Mouse (Mus musculus): ENCODE measurements around the gene Ncaph2. TPM values are rescaled to one million over a fixed set of nuclear protein-coding genes. Genes with fewer than 3 reads are reported as not detected.
A peak's percentile ranks its signal among the peaks of the same experiment; 100 is the strongest.

Ncaph2 gene
- polyA plus RNA-seq, 1 experiment from 2014 or later, result 165 TPM

DNA sequence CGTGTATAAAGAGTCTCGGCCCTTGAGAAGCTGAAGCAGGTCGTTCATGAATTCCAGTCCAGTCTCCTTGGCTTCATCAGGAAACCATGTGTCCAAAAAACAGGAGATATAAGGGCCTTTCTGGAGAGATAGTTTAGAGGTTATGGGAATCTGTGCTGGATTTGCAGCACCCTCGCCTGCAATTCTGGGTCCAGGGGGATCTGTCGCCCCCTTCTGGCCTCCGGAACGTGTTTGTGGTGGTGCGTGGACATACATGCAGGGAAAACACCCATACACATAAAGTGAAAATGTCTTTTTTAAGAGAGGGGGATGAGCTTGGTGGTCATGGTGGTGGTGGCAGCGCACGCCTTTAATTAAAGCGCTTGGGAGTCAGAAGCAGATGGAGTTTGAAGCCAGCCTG is 39.4 kb upstream of the Ncaph2 start:
- Histone ChIP-seq H3K27me3 (ENCODE audit: insufficient read depth, low read length) (no peaks in the 10 kb centered on the region), H3K27ac (ENCODE audit: low read length) (no peak overlapping the region), H3K4me3 (ENCODE audit: low read length) (no peak overlapping the region), H3K9ac (replicated peaks; ENCODE audit: low read length) (no peak overlapping the region), H3K4me2 (replicated peaks; ENCODE audit: low read depth, low read length) (peak overlapping the region; percentile 60; the same call in 1 of the 2 replicates), H3K4me1 (ENCODE audit: insufficient read depth, low read length) (peaks cover 18% of the 10 kb centered on the region), H3K9me3 (ENCODE audit: low read length) (no peaks in the 10 kb centered on the region), H3K36me3 (ENCODE audit: insufficient read depth, low read length) (no peaks in the 10 kb centered on the region)
- no peak for ATAC-seq (ENCODE audit: low FRiP score, low TSS enrichment)
- 74% methylated on average over 11 of the region's 11 CpGs for WGBS

- peaks cover 5% of the 10 kb centered on the region; the same call in 1 of the 2 replicates for H3K4me1 ChIP-seq (ENCODE audit: insufficient read depth, low read length)
- 83% methylated on average over 8 of the region's 8 CpGs for WGBS
- ATAC-seq (ENCODE audit: low FRiP score, low TSS enrichment), result no peak
Observed at GRCm38 (mm10) chr15:89321264-89321663, 34.3 kb upstream of the Ncaph2 start.

DNA sequence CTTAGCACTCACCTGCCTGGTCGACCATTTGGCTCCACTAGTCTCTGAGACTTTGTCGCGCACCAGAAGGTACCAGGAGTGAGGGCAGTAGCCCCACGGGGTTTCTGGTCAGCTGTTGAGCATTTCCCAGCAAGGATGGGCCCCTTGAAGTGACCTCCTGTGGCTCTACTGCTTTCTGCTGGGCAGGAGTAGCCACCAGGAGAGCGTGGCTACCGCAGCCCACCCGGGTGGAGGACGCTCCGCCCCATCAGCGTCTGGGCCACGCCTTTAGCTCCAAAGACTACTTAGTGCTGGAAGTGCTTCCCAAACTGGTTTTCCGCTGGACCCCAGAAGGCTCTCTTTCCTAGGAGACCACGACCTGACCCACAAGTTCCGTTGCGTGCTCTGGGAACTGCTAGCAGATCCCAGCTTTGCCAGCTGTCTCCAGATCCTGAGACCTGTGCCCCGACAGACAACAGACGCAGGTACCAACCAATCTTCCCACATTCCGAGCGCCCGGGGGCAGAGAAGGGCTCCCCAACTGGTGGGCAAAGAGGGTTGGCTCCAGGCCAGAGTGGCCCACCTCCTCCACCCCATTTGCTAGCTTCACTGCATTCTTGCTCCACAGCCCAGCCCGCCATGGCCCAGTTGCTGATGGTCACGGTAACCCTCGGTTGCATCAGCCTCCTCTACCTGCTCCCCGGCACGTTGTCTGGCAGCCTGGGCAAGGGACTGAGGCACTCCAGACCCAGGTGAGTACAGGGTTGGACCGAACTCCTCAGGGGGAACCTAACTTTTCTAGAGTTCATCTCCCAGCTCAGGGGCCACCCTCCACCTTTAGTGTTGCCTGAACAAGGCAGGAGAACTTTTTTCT is 32.6 kb upstream of the Ncaph2 start, which contains the start of gene Adm2:
Gene Adm2, plus strand, starts transcription at position 51 of the 853 bp plus-strand sequence.
- 4% methylated on average over 24 of the region's 26 CpGs for WGBS
- Histone ChIP-seq H3K4me3 (ENCODE audit: low read length) (peak within 1 kb of the TSS; percentile 38), H3K4me2 (replicated peaks; ENCODE audit: low read depth, low read length) (peak within 1 kb of the TSS; percentile 57), H3K27ac (ENCODE audit: low read length) (no peak within 1 kb of the TSS), H3K36me3 (ENCODE audit: insufficient read depth, low read length) (no peaks in the 10 kb centered on the region), H3K4me1 (ENCODE audit: insufficient read depth, low read length) (peaks cover 5% of the 10 kb centered on the region; the same call in 1 of the 2 replicates), H3K9ac (replicated peaks; ENCODE audit: low read length) (peak within 1 kb of the TSS; percentile 43), H3K9me3 (ENCODE audit: low read length) (no peaks in the 10 kb centered on the region), H3K27me3 (ENCODE audit: insufficient read depth, low read length) (peaks cover 9% of the 10 kb centered on the region)
- peak; percentile 67 for ATAC-seq (ENCODE audit: low FRiP score, low TSS enrichment)

More at GRCm38 (mm10) chr15:89321264-89321663, 34.3 kb upstream of the Ncaph2 start:
- Histone ChIP-seq H3K27me3 (ENCODE audit: insufficient read depth, low read length) (peaks cover 9% of the 10 kb centered on the region), H3K9ac (replicated peaks; ENCODE audit: low read length) (no peak overlapping the region), H3K9me3 (ENCODE audit: low read length) (no peaks in the 10 kb centered on the region), H3K36me3 (ENCODE audit: insufficient read depth, low read length) (no peaks in the 10 kb centered on the region), H3K4me3 (ENCODE audit: low read length) (no peak overlapping the region), H3K27ac (ENCODE audit: low read length) (no peak overlapping the region), H3K4me2 (replicated peaks; ENCODE audit: low read depth, low read length) (no peak overlapping the region)

- ATAC-seq (ENCODE audit: low FRiP score, low TSS enrichment), result no peak
- Histone ChIP-seq H3K9me3 (ENCODE audit: low read length) (no peaks in the 10 kb centered on the region), H3K36me3 (ENCODE audit: insufficient read depth, low read length) (no peaks in the 10 kb centered on the region), H3K4me3 (ENCODE audit: low read length) (0 out of 2 replicates have a peak overlapping the region, but pooled peaks have one; percentile 38), H3K27ac (ENCODE audit: low read length) (no peak overlapping the region), H3K27me3 (ENCODE audit: insufficient read depth, low read length) (peaks cover 9% of the 10 kb centered on the region), H3K4me2 (replicated peaks; ENCODE audit: low read depth, low read length) (peak overlapping the region; percentile 57; the same call in 1 of the 2 replicates), H3K4me1 (ENCODE audit: insufficient read depth, low read length) (peaks cover 5% of the 10 kb centered on the region; the same call in 1 of the 2 replicates), H3K9ac (replicated peaks; ENCODE audit: low read length) (no peak overlapping the region)
- WGBS, result 81% methylated on average over 4 of the region's 4 CpGs
Observed at GRCm38 (mm10) chr15:89323656-89324055, 31.9 kb upstream of the Ncaph2 start.

DNA sequence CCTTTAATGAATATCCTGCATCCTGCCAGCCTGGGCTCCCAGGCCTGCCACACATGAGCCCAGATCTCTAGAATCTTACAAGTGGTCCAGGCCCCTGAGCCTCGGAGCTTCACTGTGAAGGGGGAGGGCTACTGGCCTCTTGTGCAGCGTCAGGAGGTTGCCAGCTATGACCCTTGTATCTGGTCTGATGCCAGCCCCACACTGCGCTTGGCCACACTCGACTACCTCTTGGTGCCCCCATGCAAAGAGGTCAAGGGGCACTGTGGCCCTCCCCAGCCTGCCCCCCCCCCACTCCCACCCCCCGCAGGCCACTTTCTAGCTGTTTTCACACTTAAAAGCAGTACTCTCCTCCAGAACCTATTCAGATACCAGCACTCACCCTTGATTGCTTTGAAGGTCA is 29.1 kb upstream of the Ncaph2 start:
- peaks cover 9% of the 10 kb centered on the region for H3K27me3 ChIP-seq (ENCODE audit: insufficient read depth, low read length)
- no peaks in the 10 kb centered on the region for H3K36me3 ChIP-seq (ENCODE audit: insufficient read depth, low read length)
- WGBS, result 66% methylated on average over 5 of the region's 5 CpGs
- ATAC-seq (ENCODE audit: low FRiP score, low TSS enrichment), result no peak
- H3K4me3 ChIP-seq (ENCODE audit: low read length), result no peak overlapping the region
- H3K27ac ChIP-seq (ENCODE audit: low read length), result no peak overlapping the region
- no peak overlapping the region for H3K4me2 ChIP-seq (replicated peaks; ENCODE audit: low read depth, low read length)
- H3K9me3 ChIP-seq (ENCODE audit: low read length), result no peaks in the 10 kb centered on the region
- no peak overlapping the region for H3K9ac ChIP-seq (replicated peaks; ENCODE audit: low read length)
- H3K4me1 ChIP-seq (ENCODE audit: insufficient read depth, low read length), result peaks cover 5% of the 10 kb centered on the region; the same call in 1 of the 2 replicates

DNA sequence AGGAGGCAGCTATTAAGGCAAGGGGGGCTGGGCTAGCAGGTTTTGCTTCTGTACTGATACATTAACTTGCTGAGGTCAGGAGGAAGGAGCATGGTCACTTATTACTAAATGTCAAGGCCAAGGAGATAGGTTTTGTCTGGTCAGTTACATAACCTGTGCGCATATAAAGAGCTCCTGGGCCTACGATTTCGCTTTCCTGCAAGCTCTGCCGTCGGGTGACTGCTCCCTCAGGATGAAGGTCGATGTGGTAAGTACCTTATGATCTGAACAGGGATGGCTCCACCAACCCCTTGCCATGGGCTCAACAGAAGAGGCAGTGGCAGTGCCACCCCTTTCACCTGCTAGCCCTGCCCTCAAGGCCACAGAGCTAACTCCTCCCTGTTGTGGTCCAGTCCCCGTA is 21.2 kb upstream of the Ncaph2 start, which contains the start of gene Miox:
Gene Miox, plus strand, starts transcription at position 128 of the 400 bp plus-strand sequence.
- H3K27me3 ChIP-seq (ENCODE audit: insufficient read depth, low read length), result no peaks in the 10 kb centered on the region
- no peak within 1 kb of the TSS for H3K4me2 ChIP-seq (replicated peaks; ENCODE audit: low read depth, low read length)
- H3K4me1 ChIP-seq (ENCODE audit: insufficient read depth, low read length), result no peaks in the 10 kb centered on the region
- H3K4me3 ChIP-seq (ENCODE audit: low read length), result no peak within 1 kb of the TSS
- no peak within 1 kb of the TSS for H3K27ac ChIP-seq (ENCODE audit: low read length)
- no peak within 1 kb of the TSS for H3K9ac ChIP-seq (replicated peaks; ENCODE audit: low read length)
- 83% methylated on average over 7 of the region's 7 CpGs for WGBS
- ATAC-seq (ENCODE audit: low FRiP score, low TSS enrichment), result no peak
- no peaks in the 10 kb centered on the region for H3K36me3 ChIP-seq (ENCODE audit: insufficient read depth, low read length)
- H3K9me3 ChIP-seq (ENCODE audit: low read length), result no peaks in the 10 kb centered on the region

DNA sequence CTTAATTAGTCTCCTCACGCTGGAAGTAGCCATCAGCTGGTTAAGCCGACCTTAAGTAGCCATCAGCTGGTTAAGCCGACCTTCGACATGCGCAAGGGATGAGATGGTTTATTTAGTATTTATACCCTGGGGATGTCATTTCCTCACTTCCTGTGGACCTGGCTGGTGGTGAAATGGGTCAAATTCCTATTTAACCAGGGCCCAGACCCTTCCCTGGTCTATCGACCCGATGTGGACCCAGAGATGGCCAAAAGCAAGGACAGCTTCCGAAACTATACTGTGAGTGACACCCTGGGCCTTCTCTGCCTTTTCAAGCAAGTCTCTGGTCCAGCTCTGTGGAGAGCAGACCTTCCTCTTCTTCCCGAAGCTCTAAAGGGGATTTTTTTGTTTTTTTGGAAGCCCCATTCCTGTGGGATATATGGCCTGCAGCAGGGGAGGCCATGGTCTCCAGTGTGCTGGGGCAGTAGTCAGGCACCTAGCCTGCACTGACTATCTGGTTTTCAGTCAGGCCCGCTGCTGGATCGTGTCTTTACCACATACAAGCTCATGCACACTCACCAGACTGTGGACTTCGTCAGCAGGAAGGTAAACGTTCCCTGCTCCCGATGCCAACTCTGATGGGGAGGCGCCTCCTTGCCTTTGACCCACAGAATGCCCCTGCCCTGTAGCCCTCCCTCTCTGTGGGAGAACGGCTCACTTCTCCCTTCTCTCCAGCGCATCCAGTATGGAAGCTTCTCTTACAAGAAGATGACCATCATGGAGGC is 20.6 kb upstream of the Ncaph2 start:
- Histone ChIP-seq H3K27ac (ENCODE audit: low read length) (no peak overlapping the region), H3K27me3 (ENCODE audit: insufficient read depth, low read length) (no peaks in the 10 kb centered on the region), H3K4me2 (replicated peaks; ENCODE audit: low read depth, low read length) (no peak overlapping the region), H3K9me3 (ENCODE audit: low read length) (no peaks in the 10 kb centered on the region), H3K9ac (replicated peaks; ENCODE audit: low read length) (no peak overlapping the region), H3K36me3 (ENCODE audit: insufficient read depth, low read length) (no peaks in the 10 kb centered on the region), H3K4me3 (ENCODE audit: low read length) (no peak overlapping the region), H3K4me1 (ENCODE audit: insufficient read depth, low read length) (no peaks in the 10 kb centered on the region)
- WGBS, result 80% methylated on average over 17 of the region's 17 CpGs
- no peak for ATAC-seq (ENCODE audit: low FRiP score, low TSS enrichment)

GRCm38 (mm10) chr15:89336422-89336821 is 19.1 kb upstream of the Ncaph2 start:
- no peak overlapping the region for H3K4me2 ChIP-seq (replicated peaks; ENCODE audit: low read depth, low read length)
- 81% methylated on average over 14 of the region's 14 CpGs for WGBS
- no peak for ATAC-seq (ENCODE audit: low FRiP score, low TSS enrichment)

DNA sequence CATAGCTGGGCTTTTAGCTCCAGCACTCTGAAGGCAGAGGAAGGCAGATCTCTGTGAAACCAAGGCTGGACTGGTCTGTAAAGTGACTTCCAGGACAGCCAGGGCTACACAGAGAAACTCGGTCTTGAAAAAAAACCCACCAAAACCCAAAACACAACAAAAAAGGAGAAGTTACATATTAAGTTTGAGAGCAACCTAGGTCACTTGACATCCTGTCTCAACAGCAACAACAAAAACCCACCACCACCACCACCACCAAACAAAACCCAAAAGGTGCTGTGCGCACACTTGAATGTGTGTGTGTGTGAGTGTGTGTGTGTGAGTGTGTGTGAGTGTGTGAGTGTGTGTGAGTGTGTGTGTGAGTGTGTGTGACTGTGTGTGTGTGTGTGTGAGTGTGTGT is 15.8 kb upstream of the Ncaph2 start:
- Histone ChIP-seq H3K4me3 (ENCODE audit: low read length) (no peak overlapping the region), H3K4me1 (ENCODE audit: insufficient read depth, low read length) (no peaks in the 10 kb centered on the region), H3K27me3 (ENCODE audit: insufficient read depth, low read length) (no peaks in the 10 kb centered on the region), H3K27ac (ENCODE audit: low read length) (no peak overlapping the region), H3K36me3 (ENCODE audit: insufficient read depth, low read length) (no peaks in the 10 kb centered on the region), H3K9me3 (ENCODE audit: low read length) (no peaks in the 10 kb centered on the region), H3K4me2 (replicated peaks; ENCODE audit: low read depth, low read length) (no peak overlapping the region), H3K9ac (replicated peaks; ENCODE audit: low read length) (no peak overlapping the region)
- no peak for ATAC-seq (ENCODE audit: low FRiP score, low TSS enrichment)
- WGBS, result 83% methylated on average over 2 of the region's 2 CpGs

More at GRCm38 (mm10) chr15:89336422-89336821, 19.1 kb upstream of the Ncaph2 start:
- no peak overlapping the region for H3K9ac ChIP-seq (replicated peaks; ENCODE audit: low read length)
- H3K4me1 ChIP-seq (ENCODE audit: insufficient read depth, low read length), result no peaks in the 10 kb centered on the region
- H3K4me3 ChIP-seq (ENCODE audit: low read length), result no peak overlapping the region
- no peaks in the 10 kb centered on the region for H3K36me3 ChIP-seq (ENCODE audit: insufficient read depth, low read length)
- H3K27ac ChIP-seq (ENCODE audit: low read length), result no peak overlapping the region
- no peaks in the 10 kb centered on the region for H3K9me3 ChIP-seq (ENCODE audit: low read length)
- no peaks in the 10 kb centered on the region for H3K27me3 ChIP-seq (ENCODE audit: insufficient read depth, low read length)
